7 mouse cellular contexts compared by ENCODE assay signal in the genomic region with DNA sequence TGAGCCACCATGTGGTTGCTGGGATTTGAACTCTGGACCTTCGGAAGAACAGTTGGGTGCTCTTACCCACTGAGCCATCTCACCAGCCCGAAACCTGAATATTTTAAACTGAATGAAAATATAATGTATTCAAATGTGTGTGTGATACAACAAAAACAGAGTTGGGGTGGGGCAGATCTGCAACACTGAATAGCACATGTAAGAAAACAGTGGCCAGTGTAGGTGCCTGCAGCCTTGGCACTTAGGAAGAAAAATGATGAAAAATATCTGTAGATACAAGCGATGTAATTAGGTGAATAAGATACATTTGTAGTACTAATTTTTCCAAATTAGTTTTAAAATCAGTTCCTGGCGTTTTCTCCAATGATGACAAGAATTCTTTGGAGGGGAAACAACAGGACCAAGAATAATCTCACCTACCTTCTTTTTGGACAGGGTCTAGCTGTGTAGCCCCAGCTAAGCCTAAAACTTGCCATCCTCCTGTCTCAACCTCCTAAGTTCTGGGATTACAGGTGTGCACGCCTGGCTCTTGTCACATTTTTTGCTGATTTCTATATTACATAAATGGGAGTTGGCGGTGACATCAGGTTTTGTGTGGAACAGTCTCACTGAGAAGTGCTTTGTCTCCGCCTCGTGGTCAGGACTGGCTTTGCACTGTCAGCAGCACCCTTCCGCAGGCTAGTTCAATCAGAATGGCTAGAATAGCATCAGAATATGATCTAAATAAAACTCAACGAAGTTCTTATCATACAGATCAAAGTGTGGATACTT. TPM values are rescaled to one million over a fixed set of nuclear protein-coding genes. Genes with fewer than 3 reads are reported as not detected.
DNase-seq lines count a peak whose midpoint lies in the region; ATAC-seq and TF ChIP-seq lines count a peak whose summit lies in the region.

No protein-coding gene starts in this region.

- H3K4me3 ChIP-seq in intestine, embryonic 16.5 days (ENCODE audit: low read length) = no peak overlapping the region
- no peak overlapping the region for H3K4me3 ChIP-seq in midbrain, embryonic 14.5 days (replicated peaks; ENCODE audit: low read depth, low read length)
- H3K4me3 ChIP-seq in small intestine, adult 2 months (ENCODE audit: low read depth, low read length) = no peak overlapping the region

- WGBS in intestine, embryonic 16.5 days = 30% methylated on average over 10 of the region's 10 CpGs
- 31% methylated on average over 10 of the region's 10 CpGs for WGBS in midbrain, embryonic 14.5 days
- 29% methylated on average over 10 of the region's 10 CpGs for WGBS in small intestine, adult 2 months

- no peak overlapping the region for H3K4me2 ChIP-seq in intestine, embryonic 16.5 days (ENCODE audit: low read depth, low read length)
- H3K4me2 ChIP-seq in midbrain, embryonic 14.5 days (ENCODE audit: low read length) = no peak overlapping the region

- H3K27me3 ChIP-seq in intestine, embryonic 16.5 days (replicated peaks; ENCODE audit: control insufficient read depth, insufficient read depth, low read length) = no peaks in the 10 kb centered on the region
- no peaks in the 10 kb centered on the region for H3K27me3 ChIP-seq in midbrain, embryonic 14.5 days (ENCODE audit: control insufficient read depth, insufficient read depth, low read length)
- no peaks in the 10 kb centered on the region for H3K27me3 ChIP-seq in small intestine, adult 2 months (ENCODE audit: control insufficient read depth, insufficient read depth, low read length)

- TF ChIP-seq POLR2A in small intestine, adult 2 months (IDR thresholded peaks at IDR 0.05; ENCODE audit: low read depth, low read length) = no peak

- no peak overlapping the region for H3K27ac ChIP-seq in intestine, embryonic 16.5 days (ENCODE audit: low read length)
- no peak overlapping the region for H3K27ac ChIP-seq in midbrain, embryonic 14.5 days (replicated peaks; ENCODE audit: low read depth, low read length)
- no peak overlapping the region for H3K27ac ChIP-seq in small intestine, adult 2 months (ENCODE audit: insufficient read depth, low read depth, low read length)

- peak; percentile 87 to 96 for DNase-seq in adrenal gland, adult (ENCODE audit: inconsistent age in 2 of 2, low spot score in 1 of 2)
- DNase-seq in gastrocnemius, postnatal 14 days = peak; percentile 85
- peak; percentile 89 to 90 for DNase-seq in left cerebral cortex, postnatal 36 days (ENCODE audit: low spot score in 2 of 2)
- DNase-seq in midbrain, embryonic 14.5 days = peak; percentile 95

- no peaks in the 10 kb centered on the region for H3K36me3 ChIP-seq in intestine, embryonic 16.5 days (ENCODE audit: control insufficient read depth, insufficient read depth, low read length)
- H3K36me3 ChIP-seq in midbrain, embryonic 14.5 days (ENCODE audit: control insufficient read depth, insufficient read depth, low read length) = peaks cover 12% of the 10 kb centered on the region; the same call in 1 of the 2 replicates
- H3K36me3 ChIP-seq in small intestine, adult 2 months (ENCODE audit: control insufficient read depth, insufficient read depth, low read length) = peaks cover 11% of the 10 kb centered on the region

- peak; percentile 96 for TF ChIP-seq CTCF in small intestine, adult 2 months (IDR thresholded peaks at IDR 0.05; ENCODE audit: extremely low read depth, insufficient read length, insufficient replicate concordance, low read depth, low read length)

- peak; percentile 95 for ATAC-seq in common myeloid progenitor, adult 5-6 weeks (replicated peaks; ENCODE audit: low read depth, poor library complexity, severe bottlenecking)
- ATAC-seq in intestine, embryonic 16.5 days = peak; percentile 62; the same call in 1 of the 2 replicates
- peak; percentile 72 for ATAC-seq in midbrain, embryonic 14.5 days (ENCODE audit: low FRiP score, low TSS enrichment)

- no peaks in the 10 kb centered on the region for H3K9me3 ChIP-seq in intestine, embryonic 16.5 days (ENCODE audit: control insufficient read depth, low read length)
- H3K9me3 ChIP-seq in midbrain, embryonic 14.5 days (ENCODE audit: control insufficient read depth, low read length) = no peaks in the 10 kb centered on the region

- no peaks in the 10 kb centered on the region for H3K4me1 ChIP-seq in intestine, embryonic 16.5 days (ENCODE audit: control insufficient read depth, insufficient read depth, low read length)
- no peaks in the 10 kb centered on the region for H3K4me1 ChIP-seq in midbrain, embryonic 14.5 days (ENCODE audit: control insufficient read depth, insufficient read depth, low read length)
- peaks cover 8% of the 10 kb centered on the region; the same call in 1 of the 2 replicates for H3K4me1 ChIP-seq in small intestine, adult 2 months (ENCODE audit: control insufficient read depth, insufficient read depth, insufficient read length, low read length)

- no peak overlapping the region for H3K9ac ChIP-seq in intestine, embryonic 16.5 days (ENCODE audit: low read depth, low read length)
- H3K9ac ChIP-seq in midbrain, embryonic 14.5 days (replicated peaks; ENCODE audit: low read length) = no peak overlapping the region

- intact Hi-C loops in gastrocnemius, postnatal 14 days (cut with DNase I; ENCODE audit: low total_unique reads) = no loop called here
- intact Hi-C loops in left cerebral cortex, postnatal 36 days (cut with DNase I) = loop anchor here (5.0 to 10.0 kb wide), 3 partner anchors 58 to 431 kb away; partner anchors contain the start of genes Cpeb3, March5 and Tnks2

RNA-seq across cellular contexts. Expression of gene Cpeb3, which starts 57.1 kb away (rescaled TPM):
- total RNA-seq in common myeloid progenitor, adult 5-6 weeks (2017) = 0.53 and 1.3 TPM in 2 replicates
- total RNA-seq in gastrocnemius, postnatal 14 days (2021) = 10 to 100 TPM; 33.6 to 37.2 TPM
- 0.44 and 0.97 TPM in 2 replicates for polyA plus RNA-seq in intestine, embryonic 16.5 days (2015; fragmentation: Nextera tagmentation; extraction: Ambion mirVana)
- 100 to 1,000 TPM in 1 of 2 experiments, 10 to 100 TPM in 1; 79.8 to 104 TPM for total RNA-seq in left cerebral cortex, postnatal 36 days (2021)
- polyA plus RNA-seq in midbrain, embryonic 14.5 days (2014; fragmentation: Nextera tagmentation; extraction: Ambion mirVana) = 10.1 and 12.5 TPM in 2 replicates
- polyA plus RNA-seq in small intestine, adult 2 months (2012; rRNA removed) = 5.9 and 9.1 TPM in 2 replicates

RNA-seq across cellular contexts. Expression of gene March5, which starts 58.2 kb away (rescaled TPM):
- 77.4 and 101 TPM in 2 replicates for total RNA-seq in common myeloid progenitor, adult 5-6 weeks (2017)
- 10 to 100 TPM; 61.5 to 64.8 TPM for total RNA-seq in gastrocnemius, postnatal 14 days (2021)
- polyA plus RNA-seq in intestine, embryonic 16.5 days (2015; fragmentation: Nextera tagmentation; extraction: Ambion mirVana) = 47.4 and 49.0 TPM in 2 replicates
- 10 to 100 TPM; 90.5 to 93.5 TPM for total RNA-seq in left cerebral cortex, postnatal 36 days (2021)
- polyA plus RNA-seq in midbrain, embryonic 14.5 days (2014; fragmentation: Nextera tagmentation; extraction: Ambion mirVana) = 120 and 131 TPM in 2 replicates
- 15.6 and 25.4 TPM in 2 replicates for polyA plus RNA-seq in small intestine, adult 2 months (2012; rRNA removed)

Comparison
In these comparisons a context has a peak if more than half of its experiments do, and no peak if none do; other contexts are left out.
1. RNA of gene Cpeb3, which starts 57.1 kb away (total RNA-seq): 79.8 to 104 TPM in left cerebral cortex, postnatal 36 days and 33.6 to 37.2 TPM in gastrocnemius, postnatal 14 days; 0.53 to 1.3 TPM in common myeloid progenitor, adult 5-6 weeks; every median in the first group is over 10 times any median in the second.
2. Peak in every context shown above with its lines, with median percentiles within 50 percentile points of each other: DNase-seq and ATAC-seq.